Mouse (Mus musculus) limb, embryonic 11.5 days (tissue): ENCODE measurements at regions not wholly inside any gene's neighbourhood (a gene's known extent, or its start where the extent isn't known, plus 50 kb on each side); places are given as distances from the start of the nearest gene placed in this dataset.

ENCODE experiments used
- ATAC-seq: fragments of 200-750 bp; cut with Nextera tagmentation; 2 replicates; pipeline ENCODE4 v1.8.0; 2017; ENCODE audit warnings: low read depth; ENCODE audit not compliant: insufficient number of reproducible peaks, low FRiP score, low TSS enrichment
- DNase-seq: peaks from one replicate; pipeline ENCODE4 v3.0.0-alpha.2; 2015; ENCODE audit warnings: low spot score
- H3K27ac ChIP-seq: fragments of 300-500 bp; sonication (generic); replicated peaks from 2 replicates; pipeline ENCODE4 v1.5.1; 2014; ENCODE audit warnings: low read depth, mild to moderate bottlenecking, low read length
- H3K27me3 ChIP-seq: fragments of 300-500 bp; sonication (generic); 2 replicates; pipeline ENCODE4 v1.6.1; 2014; ENCODE audit warnings: mild to moderate bottlenecking, low read length, mixed read lengths; ENCODE audit not compliant: control insufficient read depth, insufficient read depth
- H3K36me3 ChIP-seq: fragments of 300-500 bp; sonication (generic); 2 replicates; pipeline ENCODE4 v1.6.1; 2014; ENCODE audit warnings: mild to moderate bottlenecking, low read length, moderate library complexity, mixed read lengths; ENCODE audit not compliant: control insufficient read depth, insufficient read depth
- H3K4me1 ChIP-seq: fragments of 300-500 bp; sonication (generic); 2 replicates; pipeline ENCODE4 v1.6.1; 2014; ENCODE audit warnings: low read length, mixed read lengths; ENCODE audit not compliant: control insufficient read depth, insufficient read depth
- H3K4me2 ChIP-seq: fragments of 300-500 bp; sonication (generic); 2 replicates; pipeline ENCODE4 v1.6.1; 2014; ENCODE audit warnings: low read depth, mild to moderate bottlenecking, moderate library complexity; ENCODE audit not compliant: severe bottlenecking
- H3K4me3 ChIP-seq: fragments of 300-500 bp; sonication (generic); 2 replicates; pipeline ENCODE4 v1.5.1; 2014; ENCODE audit warnings: low read depth, low read length
- H3K9ac ChIP-seq: fragments of 300-500 bp; sonication (generic); 2 replicates; pipeline ENCODE4 v1.6.1; 2014; ENCODE audit warnings: mild to moderate bottlenecking, low read length
- H3K9me3 ChIP-seq: fragments of 300-500 bp; sonication (generic); 2 replicates; pipeline ENCODE4 v1.6.1; 2016; ENCODE audit warnings: low read length; ENCODE audit not compliant: control insufficient read depth
- WGBS: fragments of 180-500 bp; shearing (Covaris S2); extraction: QIAGEN DNeasy Blood & Tissue Kit; methylation state at CpG from one replicate; pipeline ENCODE4 v1.1.7; 2014; 5-methylcytosine and 5-hydroxymethylcytosine counted together

GRCm38 (mm10) chr13:85506030-85506429 is 217.1 kb upstream of the Rasa1 start:
- Histone ChIP-seq H3K4me3 (no peak overlapping the region), H3K4me1 (no peaks in the 10 kb centered on the region), H3K27me3 (no peaks in the 10 kb centered on the region), H3K9ac (no peak overlapping the region), H3K9me3 (no peaks in the 10 kb centered on the region), H3K27ac (no peak overlapping the region), H3K4me2 (no peak overlapping the region), H3K36me3 (no peaks in the 10 kb centered on the region)
- DNase-seq (no peak), ATAC-seq (no peak)
- 59% methylated on average over 1 of the region's 1 CpGs for WGBS

- 70% methylated on average over 4 of the region's 4 CpGs for WGBS
- Histone ChIP-seq H3K4me3 (no peak overlapping the region), H3K4me1 (no peaks in the 10 kb centered on the region), H3K9me3 (no peaks in the 10 kb centered on the region), H3K4me2 (no peak overlapping the region), H3K27ac (no peak overlapping the region), H3K36me3 (no peaks in the 10 kb centered on the region), H3K9ac (no peak overlapping the region), H3K27me3 (no peaks in the 10 kb centered on the region)
- ATAC-seq (no peak), DNase-seq (no peak)
Measured at GRCm38 (mm10) chr13:85505046-85505445, 216.1 kb upstream of the Rasa1 start.

- Histone ChIP-seq H3K9me3 (no peaks in the 10 kb centered on the region), H3K4me1 (no peaks in the 10 kb centered on the region), H3K36me3 (no peaks in the 10 kb centered on the region), H3K4me2 (no peak overlapping the region), H3K27ac (no peak overlapping the region), H3K4me3 (no peak overlapping the region), H3K9ac (no peak overlapping the region), H3K27me3 (no peaks in the 10 kb centered on the region)
- DNase-seq = no peak
- WGBS = 55% methylated on average over 4 of the region's 4 CpGs
- no peak for ATAC-seq
Measured at GRCm38 (mm10) chr13:85504001-85504400, 215.1 kb upstream of the Rasa1 start.

- WGBS = 91% methylated on average over 2 of the region's 2 CpGs
Measured at GRCm38 (mm10) chr13:85498696-85499095, 209.8 kb upstream of the Rasa1 start.

GRCm38 (mm10) chr13:85484790-85485189 is 195.9 kb upstream of the Rasa1 start:
- no peaks in the 10 kb centered on the region for H3K9me3 ChIP-seq
- no peaks in the 10 kb centered on the region for H3K4me1 ChIP-seq
- H3K27me3 ChIP-seq = no peaks in the 10 kb centered on the region
- H3K9ac ChIP-seq = no peak overlapping the region
- no peak overlapping the region for H3K4me3 ChIP-seq
- 80% methylated on average over 3 of the region's 3 CpGs for WGBS
- no peak overlapping the region for H3K4me2 ChIP-seq
- ATAC-seq (no peak), DNase-seq (no peak)
- no peaks in the 10 kb centered on the region for H3K36me3 ChIP-seq
- H3K27ac ChIP-seq = no peak overlapping the region

More at GRCm38 (mm10) chr13:85498696-85499095, 209.8 kb upstream of the Rasa1 start:
- Histone ChIP-seq H3K4me2 (no peak overlapping the region), H3K9me3 (no peaks in the 10 kb centered on the region), H3K27ac (no peak overlapping the region), H3K27me3 (no peaks in the 10 kb centered on the region), H3K4me3 (no peak overlapping the region), H3K9ac (no peak overlapping the region), H3K4me1 (no peaks in the 10 kb centered on the region), H3K36me3 (no peaks in the 10 kb centered on the region)
- DNase-seq (no peak), ATAC-seq (no peak)

- Histone ChIP-seq H3K27me3 (no peaks in the 10 kb centered on the region), H3K4me2 (no peak overlapping the region), H3K9me3 (no peaks in the 10 kb centered on the region), H3K4me3 (no peak overlapping the region), H3K9ac (no peak overlapping the region), H3K27ac (no peak overlapping the region), H3K36me3 (no peaks in the 10 kb centered on the region), H3K4me1 (no peaks in the 10 kb centered on the region)
- DNase-seq = no peak
- no peak for ATAC-seq
Measured at GRCm38 (mm10) chr13:85483348-85483747, 194.4 kb upstream of the Rasa1 start.

GRCm38 (mm10) chr13:85479405-85479804 is 190.5 kb upstream of the Rasa1 start:
- 89% methylated on average over 2 of the region's 2 CpGs for WGBS
- no peak overlapping the region for H3K4me2 ChIP-seq
- no peaks in the 10 kb centered on the region for H3K4me1 ChIP-seq
- H3K4me3 ChIP-seq = no peak overlapping the region
- no peaks in the 10 kb centered on the region for H3K36me3 ChIP-seq
- ATAC-seq (no peak), DNase-seq (no peak)
- H3K27me3 ChIP-seq = no peaks in the 10 kb centered on the region
- H3K9ac ChIP-seq = no peak overlapping the region
- H3K9me3 ChIP-seq = no peaks in the 10 kb centered on the region
- H3K27ac ChIP-seq = no peak overlapping the region

GRCm38 (mm10) chr13:85476274-85476846 is 187.4 kb upstream of the Rasa1 start:
- Histone ChIP-seq H3K4me3 (no peak overlapping the region), H3K36me3 (no peaks in the 10 kb centered on the region), H3K9me3 (no peaks in the 10 kb centered on the region), H3K4me2 (no peak overlapping the region), H3K27ac (no peak overlapping the region), H3K27me3 (no peaks in the 10 kb centered on the region), H3K4me1 (no peaks in the 10 kb centered on the region), H3K9ac (no peak overlapping the region)
- DNase-seq (no peak), ATAC-seq (no peak)
- 88% methylated on average over 4 of the region's 4 CpGs for WGBS

GRCm38 (mm10) chr13:85471340-85471739 is 182.4 kb upstream of the Rasa1 start:
- Histone ChIP-seq H3K4me2 (no peak overlapping the region), H3K27ac (no peak overlapping the region), H3K9me3 (no peaks in the 10 kb centered on the region), H3K4me1 (no peaks in the 10 kb centered on the region), H3K27me3 (no peaks in the 10 kb centered on the region), H3K9ac (no peak overlapping the region), H3K36me3 (no peaks in the 10 kb centered on the region), H3K4me3 (no peak overlapping the region)
- ATAC-seq (no peak), DNase-seq (no peak)
- WGBS = 92% methylated on average over 5 of the region's 5 CpGs
